Mouse (Mus musculus): Measurements from ENCODE around the gene Gnaq. TPM values are rescaled to one million over a fixed set of nuclear protein-coding genes. Genes with fewer than 3 reads are reported as not detected.

The Gnaq gene
- polyA plus RNA-seq, 1 experiment from 2014 or later = 32.9 TPM

DNA sequence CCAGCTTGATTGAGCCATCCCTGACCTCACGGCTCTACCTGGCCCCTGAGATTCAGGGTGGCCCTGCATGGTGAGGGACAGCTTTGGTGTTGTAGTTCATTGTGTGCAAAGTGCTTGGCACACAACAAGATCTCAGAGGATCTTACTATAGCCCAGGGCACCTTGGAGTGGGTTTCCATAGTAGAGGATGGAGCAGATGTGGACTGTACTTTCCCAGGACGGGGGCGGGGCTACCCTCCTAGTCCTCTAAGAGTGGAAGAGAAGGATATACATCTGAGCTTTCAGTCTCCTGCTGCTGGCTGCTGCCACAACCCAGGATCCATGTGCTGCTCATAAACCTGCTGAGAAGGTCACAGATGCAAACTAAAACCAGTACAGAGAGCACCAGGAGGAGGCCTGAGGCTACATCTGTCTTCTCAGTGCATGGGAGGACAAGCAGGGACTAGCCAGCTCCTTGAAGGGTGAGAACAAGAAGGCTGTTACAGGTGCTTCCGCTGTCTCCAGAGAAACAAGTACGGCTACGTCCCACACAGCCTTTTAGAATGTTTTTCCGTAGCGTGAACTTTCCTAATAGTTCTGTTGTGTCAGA is 44.6 kb downstream of the Gnaq start:
- Histone ChIP-seq H3K4me1 (replicated peaks; ENCODE audit: control insufficient read depth, insufficient read depth, low read length) (peaks cover 41% of the 10 kb centered on the region), H3K9ac (ENCODE audit: low read length) (no peak overlapping the region), H3K4me2 (ENCODE audit: low read depth, low read length) (no peak overlapping the region), H3K27me3 (ENCODE audit: control insufficient read depth, insufficient read depth, low read depth, low read length) (no peaks in the 10 kb centered on the region), H3K36me3 (ENCODE audit: control insufficient read depth, insufficient read depth, low read length) (no peaks in the 10 kb centered on the region), H3K4me3 (ENCODE audit: low read length) (no peak overlapping the region), H3K27ac (ENCODE audit: low read length) (peak overlapping the region; percentile 65), H3K9me3 (ENCODE audit: control insufficient read depth, low read length) (no peaks in the 10 kb centered on the region)
- ATAC-seq (ENCODE audit: low read depth) = peak; percentile 18; the same call in 1 of the 2 replicates
- WGBS = 74% methylated on average over 8 of the region's 8 CpGs

DNA sequence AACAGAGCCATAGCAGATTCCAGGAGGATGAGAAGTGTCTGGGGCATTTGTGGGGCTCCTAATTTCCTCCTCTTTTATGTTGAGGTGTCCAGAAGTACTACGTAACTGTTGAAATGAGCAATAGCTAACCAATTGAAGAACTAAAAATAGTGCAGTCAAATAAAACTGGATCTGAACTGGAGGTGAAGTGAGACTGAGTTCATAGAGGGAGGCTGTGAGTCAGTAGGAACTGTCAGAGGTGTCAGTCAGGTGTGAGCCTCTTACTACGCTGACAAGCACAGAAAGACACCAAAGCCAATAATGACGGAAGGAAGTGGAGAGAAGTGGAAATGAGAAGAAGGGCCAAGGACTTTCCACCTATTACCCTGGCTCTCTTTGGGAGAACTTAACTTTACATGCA is 48.6 kb downstream of the Gnaq start:
- Histone ChIP-seq H3K4me1 (replicated peaks; ENCODE audit: control insufficient read depth, insufficient read depth, low read length) (peaks cover 28% of the 10 kb centered on the region), H3K36me3 (ENCODE audit: control insufficient read depth, insufficient read depth, low read length) (no peaks in the 10 kb centered on the region), H3K4me3 (ENCODE audit: low read length) (no peak overlapping the region), H3K4me2 (ENCODE audit: low read depth, low read length) (no peak overlapping the region), H3K9me3 (ENCODE audit: control insufficient read depth, low read length) (no peaks in the 10 kb centered on the region), H3K9ac (ENCODE audit: low read length) (no peak overlapping the region), H3K27ac (ENCODE audit: low read length) (peak overlapping the region; percentile 45; the same call in 1 of the 2 replicates), H3K27me3 (ENCODE audit: control insufficient read depth, insufficient read depth, low read depth, low read length) (no peaks in the 10 kb centered on the region)
- 60% methylated on average over 3 of the region's 3 CpGs for whole genome bisulfite sequencing
- ATAC-seq (ENCODE audit: low read depth) = no peak

DNA sequence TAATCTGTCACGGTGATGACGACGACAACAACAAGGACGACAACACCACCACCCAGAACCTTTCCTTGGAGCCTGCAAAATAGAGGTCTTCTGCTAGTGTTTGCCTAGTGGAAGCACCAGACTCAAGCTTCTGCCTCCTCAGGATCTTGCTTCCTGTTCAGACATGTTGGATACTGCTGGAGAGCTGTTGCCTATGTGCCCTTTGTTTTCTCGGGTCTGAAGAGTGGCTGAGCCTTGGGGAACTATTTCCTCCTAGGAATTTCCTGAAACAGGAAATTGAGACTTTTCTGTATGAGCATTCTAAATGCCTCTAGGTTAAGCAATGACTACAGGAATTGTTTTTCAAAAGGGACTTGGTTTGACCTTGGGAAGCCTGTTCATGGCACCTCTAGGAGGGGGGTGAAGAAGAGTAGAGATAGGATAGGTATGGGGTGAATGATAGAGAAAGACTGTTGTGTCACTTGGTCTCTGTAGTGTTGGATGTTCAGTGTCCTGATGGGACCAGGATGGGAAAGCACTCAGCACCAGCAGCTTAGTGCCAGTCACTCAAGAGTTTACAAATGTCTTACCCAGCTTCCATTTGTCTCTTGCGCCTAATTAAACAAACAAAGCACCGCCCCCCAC is 49.3 kb downstream of the Gnaq start:
- Histone ChIP-seq H3K4me2 (ENCODE audit: low read depth, low read length) (no peak overlapping the region), H3K9ac (ENCODE audit: low read length) (no peak overlapping the region), H3K4me1 (replicated peaks; ENCODE audit: control insufficient read depth, insufficient read depth, low read length) (peaks cover 30% of the 10 kb centered on the region), H3K4me3 (ENCODE audit: low read length) (no peak overlapping the region), H3K36me3 (ENCODE audit: control insufficient read depth, insufficient read depth, low read length) (no peaks in the 10 kb centered on the region), H3K9me3 (ENCODE audit: control insufficient read depth, low read length) (no peaks in the 10 kb centered on the region), H3K27me3 (ENCODE audit: control insufficient read depth, insufficient read depth, low read depth, low read length) (no peaks in the 10 kb centered on the region), H3K27ac (ENCODE audit: low read length) (peak overlapping the region; percentile 45)
- ATAC-seq (ENCODE audit: low read depth) = peak; percentile 40
- 66% methylated on average over 7 of the region's 7 CpGs for WGBS

DNA sequence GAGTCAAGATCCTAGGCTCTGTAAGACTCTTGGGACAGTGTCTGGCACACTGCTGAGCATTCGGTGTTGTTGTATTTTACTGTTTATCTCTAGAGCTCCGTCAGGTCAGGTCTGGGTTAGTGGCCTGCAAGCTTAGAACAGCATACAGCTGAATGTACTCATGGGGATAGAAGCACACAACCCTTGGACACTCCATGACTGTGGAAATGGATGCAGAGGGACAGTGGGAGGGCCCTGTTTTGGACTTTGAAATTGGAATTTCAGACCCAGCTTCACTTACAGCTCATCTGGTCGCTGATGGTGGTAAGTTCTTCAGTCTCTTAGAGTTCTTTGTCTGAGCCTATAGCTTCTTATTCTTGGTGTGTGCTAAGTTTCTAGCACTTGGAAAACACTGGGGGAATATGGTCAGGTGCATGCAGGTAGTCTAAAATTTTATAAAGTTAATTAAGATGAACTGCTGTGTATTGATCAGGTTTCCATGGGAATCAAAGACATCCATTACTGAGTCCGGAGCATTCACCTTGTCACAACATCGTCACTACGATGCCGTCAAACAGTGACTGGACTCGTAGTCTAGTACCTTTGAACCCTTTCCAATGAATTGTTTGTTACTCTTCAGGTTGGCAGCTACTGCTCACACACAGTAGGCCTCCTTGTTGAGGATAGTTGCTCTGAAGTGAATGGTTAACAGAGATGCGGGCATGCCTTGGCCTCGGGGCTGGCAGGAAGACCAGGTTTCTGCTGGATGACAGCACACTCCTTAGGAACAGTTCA is 51.1 kb downstream of the Gnaq start:
- ATAC-seq (ENCODE audit: low read depth) = no peak; the same call in 1 of the 2 replicates
- Histone ChIP-seq H3K4me3 (ENCODE audit: low read length) (no peak overlapping the region), H3K27ac (ENCODE audit: low read length) (no peak overlapping the region), H3K9me3 (ENCODE audit: control insufficient read depth, low read length) (no peaks in the 10 kb centered on the region), H3K4me1 (replicated peaks; ENCODE audit: control insufficient read depth, insufficient read depth, low read length) (peaks cover 35% of the 10 kb centered on the region), H3K9ac (ENCODE audit: low read length) (no peak overlapping the region), H3K4me2 (ENCODE audit: low read depth, low read length) (no peak overlapping the region), H3K27me3 (ENCODE audit: control insufficient read depth, insufficient read depth, low read depth, low read length) (no peaks in the 10 kb centered on the region), H3K36me3 (ENCODE audit: control insufficient read depth, insufficient read depth, low read length) (no peaks in the 10 kb centered on the region)
- WGBS = 79% methylated on average over 10 of the region's 10 CpGs

DNA sequence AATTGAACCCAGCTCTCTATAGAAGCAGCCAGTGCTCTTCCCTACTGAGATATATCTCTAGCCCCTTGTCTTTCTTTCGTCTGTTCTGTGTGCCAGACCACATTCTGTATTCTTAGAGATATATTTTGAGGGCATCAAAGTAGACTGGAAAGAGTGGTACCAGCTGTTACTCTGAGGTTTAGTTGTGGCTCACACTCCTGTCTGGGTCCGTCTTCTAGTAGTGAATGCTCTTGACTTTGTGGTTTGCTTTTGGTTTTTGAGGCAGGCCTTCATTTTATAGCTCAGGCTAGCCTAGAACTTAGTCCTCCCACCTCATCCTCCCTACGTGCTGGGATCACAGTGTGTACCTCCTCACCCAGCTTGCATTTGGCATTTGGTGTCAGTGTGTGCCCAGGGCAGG is 54.4 kb downstream of the Gnaq start:
- Histone ChIP-seq H3K27me3 (ENCODE audit: control insufficient read depth, insufficient read depth, low read depth, low read length) (no peaks in the 10 kb centered on the region), H3K36me3 (ENCODE audit: control insufficient read depth, insufficient read depth, low read length) (no peaks in the 10 kb centered on the region), H3K4me3 (ENCODE audit: low read length) (no peak overlapping the region), H3K27ac (ENCODE audit: low read length) (no peak overlapping the region; the same call in 1 of the 2 replicates), H3K9ac (ENCODE audit: low read length) (no peak overlapping the region), H3K4me2 (ENCODE audit: low read depth, low read length) (no peak overlapping the region), H3K9me3 (ENCODE audit: control insufficient read depth, low read length) (no peaks in the 10 kb centered on the region), H3K4me1 (replicated peaks; ENCODE audit: control insufficient read depth, insufficient read depth, low read length) (peaks cover 28% of the 10 kb centered on the region)
- no peak for ATAC-seq (ENCODE audit: low read depth)
- 72% methylated on average over 3 of the region's 3 CpGs for WGBS

DNA sequence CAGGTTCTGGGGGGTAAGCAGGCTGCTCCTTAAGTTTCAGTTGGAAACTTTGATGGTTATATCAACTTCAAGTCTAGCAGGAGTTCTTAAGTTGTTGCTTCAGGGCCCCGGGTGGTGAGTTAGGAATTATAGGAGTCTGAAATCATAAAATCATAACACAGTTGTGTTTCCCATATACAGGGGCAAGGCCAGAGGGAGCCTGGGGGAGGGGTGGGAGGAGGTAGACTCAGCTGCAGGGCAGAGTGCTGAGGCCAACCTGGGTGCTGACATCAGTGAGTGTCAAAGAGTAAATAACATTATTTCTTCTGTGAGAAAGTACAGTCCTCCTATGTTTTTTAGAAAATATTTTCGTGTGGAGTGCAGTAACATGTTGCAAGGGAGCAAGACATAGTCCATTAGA is 55.3 kb downstream of the Gnaq start:
- H3K27me3 ChIP-seq (ENCODE audit: control insufficient read depth, insufficient read depth, low read depth, low read length) = no peaks in the 10 kb centered on the region
- peaks cover 22% of the 10 kb centered on the region for H3K4me1 ChIP-seq (replicated peaks; ENCODE audit: control insufficient read depth, insufficient read depth, low read length)
- H3K9ac ChIP-seq (ENCODE audit: low read length) = no peak overlapping the region
- no peaks in the 10 kb centered on the region for H3K9me3 ChIP-seq (ENCODE audit: control insufficient read depth, low read length)
- no peak overlapping the region for H3K4me2 ChIP-seq (ENCODE audit: low read depth, low read length)
- H3K36me3 ChIP-seq (ENCODE audit: control insufficient read depth, insufficient read depth, low read length) = no peaks in the 10 kb centered on the region
- no peak overlapping the region for H3K4me3 ChIP-seq (ENCODE audit: low read length)
- H3K27ac ChIP-seq (ENCODE audit: low read length) = no peak overlapping the region
- 48% methylated on average over 2 of the region's 2 CpGs for WGBS
- ATAC-seq (ENCODE audit: low read depth) = no peak

DNA sequence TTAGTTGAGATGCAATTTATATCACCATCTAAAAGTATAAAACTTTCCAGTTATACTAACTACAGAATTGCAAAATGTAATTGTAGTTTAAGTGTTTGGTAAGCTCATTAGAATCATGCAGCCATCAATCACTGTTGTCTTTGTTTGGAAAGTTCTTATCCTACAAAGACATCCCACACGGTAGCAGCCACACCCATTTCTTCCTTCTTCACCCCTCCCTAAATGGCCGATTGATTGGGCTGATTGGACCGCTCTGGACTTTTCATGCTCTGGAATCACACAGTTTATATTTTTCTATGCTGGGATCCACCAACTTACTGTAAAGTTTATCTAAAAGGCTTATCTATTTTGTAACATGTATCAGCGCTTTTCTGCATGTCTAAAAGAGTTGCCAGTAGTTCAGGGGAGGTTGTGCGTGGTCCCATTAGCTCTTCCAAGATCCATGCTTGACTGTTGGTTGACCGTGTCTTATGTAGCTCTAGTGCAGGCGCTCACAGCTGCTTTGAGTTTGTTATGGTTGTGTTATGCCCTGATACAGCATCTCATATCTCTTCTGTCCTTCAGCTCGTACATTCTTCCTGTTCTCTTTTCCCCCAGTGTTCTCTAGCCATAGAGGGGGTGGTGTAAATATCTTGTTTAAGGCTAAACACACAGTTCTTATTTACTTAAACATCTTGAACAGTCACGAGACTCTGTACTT is 56.6 kb downstream of the Gnaq start:
- Histone ChIP-seq H3K9ac (ENCODE audit: low read length) (no peak overlapping the region), H3K36me3 (ENCODE audit: control insufficient read depth, insufficient read depth, low read length) (no peaks in the 10 kb centered on the region), H3K4me2 (ENCODE audit: low read depth, low read length) (no peak overlapping the region), H3K27ac (ENCODE audit: low read length) (no peak overlapping the region), H3K27me3 (ENCODE audit: control insufficient read depth, insufficient read depth, low read depth, low read length) (no peaks in the 10 kb centered on the region), H3K4me3 (ENCODE audit: low read length) (no peak overlapping the region), H3K4me1 (replicated peaks; ENCODE audit: control insufficient read depth, insufficient read depth, low read length) (peaks cover 22% of the 10 kb centered on the region), H3K9me3 (ENCODE audit: control insufficient read depth, low read length) (no peaks in the 10 kb centered on the region)
- ATAC-seq (ENCODE audit: low read depth) = no peak; the same call in 1 of the 2 replicates
- WGBS = 55% methylated on average over 9 of the region's 9 CpGs

DNA sequence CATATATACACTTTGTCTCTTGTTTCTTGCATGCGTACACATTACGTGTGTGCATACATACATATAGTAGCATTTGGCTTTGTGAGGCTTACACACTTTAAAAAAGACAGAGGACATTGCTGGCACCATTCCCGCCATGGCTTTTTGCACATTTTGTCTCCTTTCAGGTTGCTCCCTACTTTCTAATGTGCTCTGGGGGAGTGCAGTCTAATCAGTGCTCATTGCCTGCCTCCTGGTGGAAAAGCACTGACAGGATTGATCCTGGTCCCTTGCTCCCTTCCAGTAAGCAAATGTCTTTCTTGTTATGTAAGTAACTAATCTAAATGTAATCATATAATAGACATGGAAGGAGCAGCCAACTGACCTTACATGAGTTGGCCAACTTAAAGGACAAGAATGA is 65.5 kb downstream of the Gnaq start:
- H3K9me3 ChIP-seq (ENCODE audit: control insufficient read depth, low read length) = no peaks in the 10 kb centered on the region
- no peaks in the 10 kb centered on the region for H3K36me3 ChIP-seq (ENCODE audit: control insufficient read depth, insufficient read depth, low read length)
- H3K27me3 ChIP-seq (ENCODE audit: control insufficient read depth, insufficient read depth, low read depth, low read length) = no peaks in the 10 kb centered on the region
- H3K4me1 ChIP-seq (replicated peaks; ENCODE audit: control insufficient read depth, insufficient read depth, low read length) = peaks cover 11% of the 10 kb centered on the region
- ATAC-seq (ENCODE audit: low read depth) = peak; percentile 74
- H3K4me3 ChIP-seq (ENCODE audit: low read length) = no peak overlapping the region
- WGBS = 84% methylated on average over 3 of the region's 3 CpGs
- H3K4me2 ChIP-seq (ENCODE audit: low read depth, low read length) = no peak overlapping the region
- H3K27ac ChIP-seq (ENCODE audit: low read length) = no peak overlapping the region
- H3K9ac ChIP-seq (ENCODE audit: low read length) = no peak overlapping the region

DNA sequence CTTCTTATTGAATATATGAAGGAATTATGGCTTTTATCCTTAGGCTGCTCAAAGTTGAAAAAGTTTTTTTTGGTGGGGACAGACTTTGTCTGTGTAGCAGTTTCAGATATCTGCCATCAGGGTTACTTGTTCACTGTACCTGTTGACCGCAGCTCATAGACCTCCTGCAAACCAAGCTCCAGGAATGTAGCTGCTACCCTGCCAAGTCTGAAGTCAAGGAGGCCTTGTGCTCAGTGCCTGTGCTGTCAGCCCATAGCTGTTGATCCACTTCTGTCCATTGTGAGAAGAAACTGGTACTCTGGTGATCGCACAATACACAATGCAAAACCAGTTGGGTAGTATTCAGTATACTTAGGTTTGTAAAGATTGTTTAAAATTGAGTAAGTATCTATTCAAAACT is 68.7 kb downstream of the Gnaq start:
- 78% methylated on average over 2 of the region's 2 CpGs for WGBS
- Histone ChIP-seq H3K27me3 (ENCODE audit: control insufficient read depth, insufficient read depth, low read depth, low read length) (no peaks in the 10 kb centered on the region), H3K9me3 (ENCODE audit: control insufficient read depth, low read length) (no peaks in the 10 kb centered on the region), H3K4me3 (ENCODE audit: low read length) (no peak overlapping the region), H3K36me3 (ENCODE audit: control insufficient read depth, insufficient read depth, low read length) (no peaks in the 10 kb centered on the region), H3K4me1 (replicated peaks; ENCODE audit: control insufficient read depth, insufficient read depth, low read length) (peaks cover 15% of the 10 kb centered on the region), H3K4me2 (ENCODE audit: low read depth, low read length) (no peak overlapping the region), H3K27ac (ENCODE audit: low read length) (no peak overlapping the region), H3K9ac (ENCODE audit: low read length) (no peak overlapping the region)
- ATAC-seq (ENCODE audit: low read depth) = no peak

Measured in lung, embryonic 16.5 days (tissue).